Mouse (Mus musculus) CD4-positive, CD25-positive, alpha-beta regulatory T cell, adult 2 months (primary cell): Measurements from ENCODE around the gene Birc2.

Experiments used
- DNase-seq: peaks from one replicate; pipeline ENCODE4 v3.0.0-alpha.2; 2012; ENCODE audit warnings: low read depth, low spot score

Birc2 gene

DNA sequence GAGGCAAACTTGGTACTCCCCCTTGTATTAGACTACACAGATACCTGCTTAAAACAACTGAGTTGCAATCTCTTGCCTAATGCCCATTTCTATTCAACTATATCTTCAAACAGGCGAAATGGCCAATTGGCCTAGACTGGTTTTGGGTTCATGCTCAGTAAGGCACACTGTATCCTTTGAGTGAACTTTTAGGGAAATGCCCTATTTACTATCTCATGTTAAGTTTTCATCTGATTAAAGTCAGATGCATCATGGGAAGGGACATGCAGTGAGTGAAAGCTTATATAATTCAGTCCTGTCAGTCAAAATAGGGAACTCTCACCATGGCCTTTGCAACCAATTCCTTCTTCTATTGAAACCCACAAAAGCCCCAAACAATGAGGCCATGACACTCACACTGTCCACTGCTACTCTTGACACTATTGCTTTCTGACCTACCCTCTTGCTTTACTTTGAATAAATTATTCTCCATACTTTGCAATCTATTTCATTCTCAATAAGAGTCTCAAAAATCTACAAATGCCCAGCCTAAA is 9.9 kb upstream of the Birc2 start:
- DNase-seq, result no peak

DNA sequence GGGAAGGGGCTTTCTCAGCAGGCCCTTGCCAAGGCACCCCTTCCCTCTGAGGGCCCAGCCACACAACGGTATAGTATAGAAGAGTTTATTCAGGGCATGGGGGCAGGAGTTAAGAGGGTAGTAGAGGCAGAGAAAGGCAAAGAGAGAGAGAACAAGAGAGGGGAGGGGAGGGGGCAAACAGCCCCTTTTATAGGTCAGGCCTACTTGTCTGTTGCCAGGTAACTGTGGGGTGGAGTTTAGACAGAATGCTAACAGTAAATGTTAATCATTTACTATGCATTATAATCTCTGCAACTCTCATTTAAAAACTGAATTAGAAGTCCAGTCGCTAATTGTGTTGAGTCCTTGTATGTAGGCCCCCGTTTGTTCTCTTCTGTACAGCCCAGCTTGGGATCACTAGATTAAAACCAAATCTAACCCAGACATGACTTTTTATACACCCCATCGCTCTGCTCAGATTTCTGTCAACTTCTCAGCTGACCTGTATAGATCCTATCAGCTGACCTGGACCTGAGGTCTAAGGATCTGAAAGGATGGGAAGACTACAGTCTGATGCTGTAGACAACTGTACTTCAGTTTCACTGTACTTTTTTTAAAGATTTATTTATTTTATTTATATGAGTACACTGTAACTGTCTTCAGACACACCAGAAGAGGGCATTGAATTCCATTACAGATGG is 8.5 kb upstream of the Birc2 start:
- no peak for DNase-seq

DNA sequence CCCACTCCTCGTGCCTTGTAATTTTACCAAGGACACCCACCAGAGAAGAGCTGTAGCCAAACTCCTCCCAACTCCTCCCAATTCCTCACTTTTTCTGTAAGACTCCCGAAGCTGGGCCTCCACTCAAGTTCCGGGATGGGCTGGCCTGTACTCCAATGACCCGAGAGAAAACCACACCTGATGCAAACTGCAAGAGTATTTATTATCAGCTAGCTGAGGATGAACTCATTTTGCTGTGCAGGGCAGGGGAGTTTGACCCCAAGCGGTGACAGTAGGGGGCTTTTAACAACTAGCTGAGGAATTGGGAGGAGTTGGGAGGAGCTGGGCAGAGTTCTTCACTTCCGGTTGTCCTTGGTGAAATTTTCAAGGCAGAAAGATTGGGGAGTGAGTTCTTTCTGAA is 4.4 kb upstream of the Birc2 start:
- no peak for DNase-seq

DNA sequence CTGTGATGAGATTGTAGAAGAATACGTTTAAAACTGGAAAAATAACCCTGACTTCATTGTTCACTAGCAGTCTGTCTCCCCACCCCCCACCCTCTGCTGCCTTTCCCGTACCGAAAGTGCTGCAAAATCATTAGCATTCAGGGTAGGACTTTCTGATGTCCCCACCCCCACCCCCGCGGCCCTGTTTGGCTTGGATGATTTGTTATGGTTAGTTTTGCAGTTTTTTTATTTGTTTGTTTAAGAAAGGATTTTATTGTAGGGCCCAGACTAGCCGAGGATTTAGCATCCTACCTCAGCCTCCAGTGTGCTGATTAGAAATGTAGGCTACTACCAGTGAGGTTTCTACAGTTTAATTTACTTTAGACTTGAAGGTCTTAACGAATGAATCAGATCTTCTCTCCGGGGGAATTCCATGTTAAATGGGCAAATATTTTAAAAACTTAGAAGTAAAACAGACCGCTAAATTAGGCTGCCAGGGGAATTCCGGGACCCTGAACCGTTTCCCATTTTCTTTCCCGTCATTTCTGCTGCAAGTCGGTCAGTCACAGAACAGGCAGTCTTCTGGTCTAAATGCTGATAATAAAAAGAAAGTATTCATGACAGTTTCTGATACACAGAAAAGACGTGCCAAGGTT is 1.1 kb upstream of the Birc2 start:
- peak; percentile 77 for DNase-seq

DNA sequence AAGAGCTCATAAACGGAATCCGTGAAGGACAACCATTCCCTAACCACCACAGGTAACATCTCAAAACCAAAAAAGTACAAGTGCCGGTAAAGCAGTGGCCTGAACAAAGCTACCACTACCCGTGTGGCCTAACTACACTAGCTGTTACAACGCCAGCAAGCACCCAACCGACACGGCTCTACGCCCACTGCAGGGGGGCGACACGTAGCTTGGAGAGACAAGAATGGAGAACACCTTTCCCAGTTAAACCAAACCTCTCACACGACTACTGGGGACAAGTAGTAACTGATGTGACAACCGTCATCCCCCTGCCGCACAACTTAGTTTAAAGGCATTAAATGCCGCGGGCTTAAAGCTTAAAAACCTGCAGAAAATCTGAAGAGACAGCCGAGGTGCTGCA is 533 bp downstream of the Birc2 start:
- DNase-seq, result peak; percentile 66

DNA sequence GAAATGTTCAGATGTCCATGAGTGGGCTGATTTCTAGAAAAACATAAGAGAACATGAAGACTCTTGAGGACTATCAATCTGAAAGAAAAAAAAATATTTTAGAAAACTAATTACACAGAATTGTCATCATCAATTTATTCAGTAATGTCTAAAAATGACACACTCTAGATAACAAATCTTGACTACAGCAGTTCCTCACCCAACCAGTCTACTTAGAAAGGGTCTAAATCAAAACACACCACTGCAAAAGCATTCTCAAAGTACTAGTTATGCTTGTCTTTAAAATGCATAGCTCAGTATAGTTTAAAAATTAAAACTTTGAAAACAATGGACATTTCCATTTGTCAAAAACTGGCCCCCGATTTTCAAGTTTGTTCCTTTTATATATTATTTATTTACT is 1.6 kb downstream of the Birc2 start:
- DNase-seq, result no peak

DNA sequence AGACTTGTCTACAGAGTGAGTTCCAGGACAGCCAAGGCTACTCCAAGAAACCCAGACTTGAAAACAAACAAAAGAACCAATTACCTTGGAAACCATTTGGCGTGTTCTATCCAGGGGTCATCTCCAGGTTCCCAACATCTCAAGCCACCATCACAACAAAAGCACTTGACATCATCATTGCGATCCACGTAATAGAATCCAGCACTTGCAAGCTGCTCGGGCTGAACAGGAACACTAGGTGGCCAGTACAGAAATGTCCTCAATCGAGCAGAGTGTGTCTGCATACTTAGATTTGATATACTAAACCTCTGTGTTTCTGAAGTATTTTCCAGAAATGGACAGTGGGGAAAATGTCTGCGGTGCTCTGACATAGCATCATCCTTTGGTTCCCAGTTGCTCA is 3.4 kb downstream of the Birc2 start:
- DNase-seq, result peak; percentile 45

DNA sequence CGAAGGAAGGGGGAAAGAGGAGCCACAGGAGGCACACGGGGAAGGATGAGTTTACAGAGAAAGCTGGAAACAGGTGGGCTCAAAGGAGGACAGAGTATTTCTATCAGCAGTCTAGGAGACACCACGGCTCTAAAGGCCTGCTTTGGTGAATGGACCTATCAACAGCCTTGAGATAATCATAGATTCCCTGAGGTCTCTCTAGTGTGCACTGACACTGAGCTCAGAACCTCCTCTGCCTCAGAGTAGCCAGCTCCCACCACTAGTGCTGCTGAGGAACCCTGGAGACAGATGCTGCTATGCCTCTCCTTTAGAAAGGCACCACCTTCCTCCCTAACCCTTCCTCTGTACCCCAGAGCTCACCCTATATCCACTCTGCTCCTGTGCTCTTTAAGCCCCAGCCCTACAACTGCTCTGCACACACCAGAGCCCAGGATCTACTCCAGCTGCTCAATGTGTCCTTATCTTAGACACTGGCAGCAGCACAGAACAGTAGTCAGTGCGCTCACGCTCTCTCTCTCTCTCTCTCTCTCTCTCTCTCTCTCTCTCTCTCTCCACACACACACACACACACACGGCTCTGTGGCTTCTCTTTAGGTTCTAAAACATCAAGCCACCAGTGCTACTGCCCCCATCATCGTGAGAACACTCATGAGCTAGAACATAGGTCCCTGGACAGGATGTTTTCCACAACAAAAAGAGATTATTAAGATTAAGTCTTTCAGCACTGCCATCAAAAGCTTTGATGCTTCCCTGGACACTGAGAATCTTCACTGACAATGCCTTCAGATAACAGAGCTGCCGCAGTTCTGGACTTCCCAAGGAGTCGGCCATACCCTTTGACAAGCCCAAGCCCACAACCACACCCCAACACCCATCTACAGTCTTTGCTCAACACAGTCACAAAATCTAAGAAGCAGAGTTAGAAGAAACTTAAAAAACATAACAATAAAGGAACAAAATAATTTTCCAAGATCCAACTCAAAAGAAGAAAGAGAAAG is 7.0 kb downstream of the Birc2 start:
- DNase-seq, result peak; percentile 57

DNA sequence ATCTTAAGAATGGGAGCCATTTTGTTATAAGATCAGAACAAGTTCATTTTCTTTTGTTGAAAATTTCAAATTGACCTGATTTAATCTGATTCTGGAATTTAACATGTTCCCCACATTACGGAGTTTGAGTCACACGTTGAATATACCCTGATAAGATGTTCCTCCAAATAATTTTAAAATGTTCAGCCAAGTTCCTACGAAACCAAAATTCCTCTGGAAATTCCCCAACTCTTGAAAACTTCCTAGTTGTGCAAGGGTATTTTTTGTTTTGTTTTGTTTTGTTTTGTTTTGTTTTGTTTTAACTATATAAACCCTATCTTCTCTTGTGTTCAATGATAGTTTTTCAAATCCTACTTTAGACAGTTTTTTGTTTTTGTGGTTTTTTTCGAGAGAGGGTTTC is 8.2 kb downstream of the Birc2 start:
- DNase-seq, result no peak

DNA sequence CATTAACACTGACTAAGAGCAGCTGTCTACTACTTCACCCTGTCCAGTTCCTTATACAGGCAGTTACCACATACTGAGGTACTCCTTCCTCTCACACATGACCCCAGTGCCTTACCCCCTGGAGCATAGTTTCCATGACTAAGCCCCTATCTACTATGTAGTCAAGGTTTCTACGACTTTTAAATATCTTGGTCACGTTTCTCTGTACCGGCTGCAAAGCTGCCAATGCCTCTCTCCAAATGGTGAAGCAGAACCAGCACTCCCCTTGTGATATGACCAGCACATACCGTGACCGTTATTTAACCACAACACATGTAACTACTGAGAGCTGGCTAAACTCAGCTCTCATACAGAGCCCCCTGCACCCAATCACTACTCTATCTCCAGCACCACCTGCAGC is 11.9 kb downstream of the Birc2 start:
- no peak for DNase-seq

DNA sequence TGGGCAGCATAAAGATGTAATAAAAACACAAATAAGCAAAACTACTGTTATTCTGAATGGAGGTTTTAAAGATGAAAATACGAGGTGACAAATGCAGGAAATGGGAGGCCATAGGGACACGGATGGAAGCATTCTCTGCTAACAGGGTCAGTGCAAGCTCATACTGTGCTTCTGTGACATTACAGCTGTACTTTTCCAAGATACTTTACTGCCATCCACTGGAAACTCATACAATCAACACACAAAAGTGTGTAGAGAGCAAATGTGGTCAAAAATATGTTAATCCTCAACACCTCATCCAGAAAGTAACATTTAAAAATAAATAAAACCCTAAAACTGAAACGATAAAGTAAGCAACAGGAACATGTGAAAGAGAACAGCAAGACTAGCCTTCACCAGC is 14.1 kb downstream of the Birc2 start:
- no peak for DNase-seq

DNA sequence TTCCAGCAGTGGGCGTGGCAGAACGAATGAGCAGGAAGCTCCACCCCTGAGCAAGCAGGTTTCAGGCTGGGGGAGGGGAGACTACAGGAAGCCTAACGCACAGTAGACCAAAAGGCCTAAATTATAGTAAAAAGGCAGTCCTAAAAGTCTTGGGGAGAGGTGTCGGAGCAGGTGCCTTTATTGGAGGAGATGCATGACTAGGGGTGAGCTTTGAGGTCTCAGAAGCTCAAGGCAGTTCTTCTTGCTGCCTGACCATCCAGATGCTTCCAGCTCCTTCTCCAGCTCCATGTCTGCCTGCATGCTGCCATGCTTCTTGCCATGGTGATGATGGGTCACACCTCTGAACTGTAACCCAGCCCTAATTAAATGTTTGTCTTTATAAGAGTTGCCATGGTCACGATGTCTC is 31.8 kb downstream of the Birc2 start:
- peak; percentile 49 for DNase-seq

DNA sequence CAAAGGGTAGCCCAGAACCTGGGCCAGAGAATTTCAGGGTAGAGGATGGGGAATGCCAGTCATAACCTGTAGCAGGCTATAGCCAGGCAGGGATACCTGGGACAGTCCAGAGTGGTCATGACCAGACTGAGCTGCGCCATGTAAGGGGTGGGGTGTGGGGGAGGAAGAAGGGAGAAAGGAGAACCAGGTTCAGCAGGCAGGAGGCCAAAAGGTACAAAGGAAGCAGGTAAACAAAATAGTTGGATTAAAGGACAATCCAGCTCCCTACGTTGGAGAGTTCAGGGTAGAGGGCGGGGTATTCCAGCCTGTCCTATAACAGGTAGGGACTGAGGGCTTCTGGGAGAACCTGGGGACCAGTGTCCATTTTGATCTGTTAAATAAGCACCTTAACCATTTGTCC is 38.3 kb downstream of the Birc2 start:
- no peak for DNase-seq

DNA sequence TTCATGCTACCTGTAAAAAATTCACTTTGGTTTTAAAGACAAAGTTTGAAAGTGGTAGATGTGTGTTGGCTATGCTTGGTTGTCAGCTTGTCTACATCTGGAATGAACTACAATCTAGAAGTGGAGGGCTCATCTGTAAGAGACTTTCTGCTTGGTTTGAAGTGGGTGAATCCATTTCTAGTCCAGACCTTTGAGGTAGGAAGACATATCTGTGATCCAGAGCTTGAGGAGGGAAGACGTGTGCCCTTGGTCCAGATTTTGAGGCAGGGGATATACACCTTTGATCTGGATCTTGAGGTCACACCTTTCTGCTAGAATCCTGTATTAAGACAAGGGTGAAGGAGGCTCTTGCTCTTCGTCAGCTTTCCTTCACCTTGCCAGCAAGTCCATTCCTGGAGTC is 39.3 kb downstream of the Birc2 start:
- DNase-seq, result no peak

DNA sequence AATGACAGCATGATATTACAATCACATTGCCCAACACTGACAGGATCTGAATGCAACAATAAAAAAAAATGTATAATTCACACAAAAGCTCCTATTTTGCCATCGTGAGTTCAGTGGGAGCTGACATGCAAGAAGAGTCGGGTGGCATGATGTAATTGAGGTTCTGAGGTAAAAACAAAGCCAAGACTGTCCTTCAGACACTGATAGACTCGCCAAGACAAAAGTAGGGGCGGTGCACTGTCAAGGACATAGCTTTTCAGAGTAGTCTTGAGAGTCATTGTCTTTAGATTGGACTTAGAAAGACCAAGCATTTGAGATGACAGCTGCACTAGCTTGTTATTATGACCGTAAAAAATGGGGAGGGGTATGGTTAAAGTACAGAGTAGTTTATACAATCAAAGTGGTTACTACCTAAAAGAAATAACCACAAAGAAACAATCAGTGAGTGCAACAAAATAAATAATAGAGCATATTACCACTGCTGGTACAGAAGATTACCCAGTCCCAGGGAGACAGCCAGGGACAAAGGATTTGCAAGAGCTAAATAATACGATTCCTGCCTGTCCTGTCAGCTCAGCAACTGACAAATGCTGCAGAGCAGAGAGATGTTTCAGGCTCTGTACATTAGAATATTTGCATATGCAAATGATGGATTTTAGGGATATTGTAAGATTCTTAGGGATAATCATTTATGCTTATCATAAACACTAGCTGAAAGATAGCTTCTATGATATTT is 40.6 kb downstream of the Birc2 start:
- no peak for DNase-seq

DNA sequence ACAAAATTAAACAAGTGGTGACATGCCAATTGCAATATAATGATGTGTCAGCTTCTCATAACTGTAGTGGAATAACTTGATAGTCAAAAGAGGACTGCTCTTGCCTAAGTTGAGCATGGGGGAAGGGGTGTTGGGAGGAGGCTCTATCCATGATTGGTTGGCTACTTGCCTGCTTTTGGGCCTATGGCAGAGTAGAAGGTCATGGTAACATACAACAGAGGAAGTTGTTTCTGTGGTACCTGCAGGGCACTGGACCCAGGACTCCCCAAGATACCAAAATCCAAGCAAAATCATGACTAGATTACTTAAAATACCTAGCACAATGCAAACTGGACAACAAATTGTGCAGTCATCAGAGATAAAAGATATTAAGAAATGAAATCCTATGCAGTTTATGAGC is 41.3 kb downstream of the Birc2 start:
- DNase-seq, result no peak

DNA sequence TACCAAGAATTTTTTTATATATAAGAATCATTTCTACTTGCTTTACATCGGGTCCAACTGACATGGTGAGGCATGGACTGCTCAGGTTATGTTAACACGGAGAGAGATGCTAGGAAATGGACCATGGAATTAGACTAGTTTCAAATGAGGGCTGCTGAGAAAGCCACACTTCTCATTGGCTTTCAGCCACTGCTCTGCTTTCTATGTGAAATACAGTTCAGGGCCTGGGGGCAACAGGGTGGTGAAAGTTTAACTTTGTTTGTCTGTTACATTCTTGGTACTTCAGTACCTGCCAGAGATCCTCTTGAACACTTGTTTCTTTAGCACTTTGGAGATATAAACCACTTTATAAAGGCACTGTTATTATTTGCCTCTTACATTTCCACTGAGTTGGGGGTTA is 43.3 kb downstream of the Birc2 start:
- no peak for DNase-seq

DNA sequence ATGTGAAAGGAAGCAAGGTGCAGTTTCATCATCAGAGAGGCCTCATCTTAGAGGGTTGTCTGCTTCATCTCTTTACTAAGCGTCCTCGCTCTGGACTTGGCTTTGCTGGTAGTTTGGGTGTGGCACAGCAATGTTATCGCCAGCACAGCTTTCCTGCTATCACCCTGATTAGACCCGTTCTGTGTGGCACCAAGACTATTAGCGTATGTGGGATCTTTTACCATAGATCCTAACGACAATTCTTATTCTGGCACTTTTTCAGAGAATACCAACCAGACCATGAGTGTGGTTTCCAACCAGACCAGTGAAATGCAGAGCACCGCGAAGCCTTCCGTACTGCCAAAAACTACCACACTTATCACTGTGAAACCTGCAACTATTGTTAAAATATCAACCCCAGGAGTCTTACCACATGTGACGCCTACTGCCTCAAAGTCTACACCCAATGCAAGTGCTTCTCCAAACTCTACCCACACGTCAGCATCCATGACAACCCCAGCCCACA is 46.2 kb downstream of the Birc2 start:
- DNase-seq, result no peak

DNA sequence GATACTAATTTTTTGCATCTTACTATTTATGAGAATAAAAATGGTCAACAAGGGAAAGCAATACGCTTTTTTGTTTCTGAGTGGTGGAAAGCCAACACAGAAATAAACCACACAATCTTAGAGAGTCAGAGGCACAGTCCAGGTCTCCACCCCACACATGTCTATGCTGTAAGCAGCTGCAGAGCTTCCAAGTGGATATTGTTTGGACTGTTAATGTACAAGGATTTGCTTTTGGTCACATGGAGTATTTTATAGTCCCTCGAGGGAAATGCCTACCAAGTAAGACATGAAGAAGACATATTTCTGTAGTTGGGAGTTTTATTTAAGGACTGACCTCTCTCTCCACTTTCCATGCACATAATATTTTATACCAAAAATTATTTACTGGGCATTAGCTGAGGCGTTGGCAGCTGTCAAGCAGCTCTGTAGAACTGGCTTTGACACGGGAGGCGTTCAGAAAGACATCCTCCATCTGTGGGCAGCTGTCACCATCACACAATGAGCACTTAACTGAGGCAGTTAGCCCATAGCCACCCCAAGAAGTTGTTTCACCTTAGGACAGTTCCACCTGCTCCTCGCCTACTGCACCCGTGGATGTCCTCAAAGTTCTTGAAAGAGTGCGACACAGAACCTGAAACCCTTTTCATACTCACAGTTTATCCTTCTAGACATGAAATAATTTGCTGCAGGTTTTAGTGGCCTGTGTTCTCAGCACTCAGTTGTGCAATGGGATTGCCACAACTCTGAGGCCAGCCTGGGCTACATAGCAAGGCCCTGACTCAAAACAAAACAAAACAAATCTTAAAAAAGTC is 46.9 kb downstream of the Birc2 start:
- no peak for DNase-seq

DNA sequence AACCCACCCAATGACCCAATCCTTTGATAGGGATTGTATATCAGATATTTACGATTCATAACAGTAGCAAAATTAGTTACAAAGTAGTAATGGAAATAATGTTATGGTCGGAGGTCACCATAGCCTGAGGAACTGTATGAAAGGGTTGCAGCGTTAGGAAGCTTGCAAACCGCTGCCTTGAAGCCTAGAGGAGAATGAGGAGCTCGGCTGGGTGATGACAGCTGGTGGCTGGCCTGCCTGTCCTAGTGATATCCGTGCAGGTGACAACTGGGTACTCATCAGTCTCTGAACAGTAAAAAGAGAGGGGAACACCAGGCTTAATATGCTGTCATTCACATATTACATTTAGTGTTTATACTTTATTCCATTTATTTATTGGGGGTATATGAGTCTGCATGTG is 48.5 kb downstream of the Birc2 start:
- no peak for DNase-seq

DNA sequence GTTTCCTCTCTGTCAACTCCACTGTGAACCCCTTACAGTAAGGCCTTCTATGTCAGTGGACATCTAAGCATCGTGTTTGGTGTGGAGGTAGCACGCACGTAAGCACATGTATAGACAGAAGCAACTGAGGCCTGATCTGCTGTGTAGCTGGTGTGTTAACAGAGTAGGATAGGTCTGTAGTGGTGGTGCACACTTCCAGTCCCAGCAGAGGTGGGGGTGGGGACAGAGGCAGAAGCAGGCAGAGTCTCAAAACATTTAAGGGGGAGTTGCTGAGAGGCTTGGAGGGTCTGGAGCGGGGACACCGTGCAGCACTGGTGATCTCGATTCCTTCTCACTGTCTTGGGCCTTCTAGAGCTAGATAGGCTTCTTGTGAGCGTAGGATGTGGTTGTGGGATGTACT is 50.8 kb downstream of the Birc2 start:
- DNase-seq, result no peak
